Mouse (Mus musculus) forebrain, embryonic 10.5 days (tissue): ENCODE data around the gene Gm17019. TPM values are rescaled to one million over a fixed set of nuclear protein-coding genes. Genes with fewer than 3 reads are reported as not detected.
"Not testable (repeated sequence)": the region's sequence is repeated elsewhere in the genome, so short reads cannot be mapped to it uniquely, and the experiment has no call there.

Experiments
- DNase-seq: peaks from one replicate; pipeline ENCODE4 v3.0.0-alpha.2; 2017; ENCODE audit warnings: low spot score; ENCODE audit errors: extremely low spot score
- H3K27ac ChIP-seq: fragments of 300-500 bp; sonication (generic); 2 replicates; pipeline ENCODE4 v1.5.1; 2016; ENCODE audit warnings: mild to moderate bottlenecking
- H3K27me3 ChIP-seq: fragments of 300-500 bp; sonication (generic); 2 replicates; pipeline ENCODE4 v1.6.1; 2016; ENCODE audit warnings: mild to moderate bottlenecking; ENCODE audit not compliant: poor library complexity, severe bottlenecking
- H3K36me3 ChIP-seq: fragments of 300-500 bp; sonication (generic); replicated peaks from 2 replicates; pipeline ENCODE4 v1.6.1; 2016; ENCODE audit warnings: mild to moderate bottlenecking, moderate library complexity
- H3K4me1 ChIP-seq: fragments of 300-500 bp; sonication (generic); 2 replicates; pipeline ENCODE4 v1.6.1; 2016
- H3K4me3 ChIP-seq: fragments of 300-500 bp; sonication (generic); 2 replicates; pipeline ENCODE4 v1.5.1; 2016; ENCODE audit warnings: mild to moderate bottlenecking, moderate library complexity
- H3K9me3 ChIP-seq: fragments of 300-500 bp; sonication (generic); 2 replicates; pipeline ENCODE4 v1.6.1; 2016; ENCODE audit warnings: mild to moderate bottlenecking, moderate library complexity
- WGBS: fragments of 180-500 bp; shearing (Covaris S2); methylation state at CpG from one replicate; pipeline ENCODE4 v1.1.7; 2016; 5-methylcytosine and 5-hydroxymethylcytosine counted together
- polyA plus RNA-seq: library from polyadenylated mRNA; unstranded; fragments of >200 nt; fragmentation: Nextera tagmentation; extraction: Ambion mirVana; gene quantifications from 2 replicates; pipeline ENCODE4 v1.2.1, GENCODE M21; 2016

The Gm17019 gene
- not detected in 2 replicates for polyA plus RNA-seq

DNA sequence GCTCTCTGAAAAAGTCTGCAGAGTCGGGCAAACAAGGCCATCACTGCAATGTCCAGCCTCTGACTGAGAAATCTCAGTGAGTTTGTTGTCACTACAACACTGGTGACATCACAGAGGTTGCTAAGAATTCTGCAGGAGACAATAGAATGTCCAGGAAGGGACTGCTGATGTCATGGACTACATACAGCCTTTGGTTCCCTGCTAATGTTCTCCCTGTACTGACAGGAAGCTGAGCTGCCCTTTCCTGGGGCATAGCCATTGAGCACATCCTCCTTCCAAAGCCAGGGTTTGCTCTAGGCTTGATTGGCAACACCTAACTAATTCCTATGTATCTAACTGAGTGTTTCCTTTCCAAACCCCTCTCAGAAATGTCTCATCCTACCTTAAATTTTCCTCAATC, at the start of gene Gm17019:
Gene Gm17019, minus strand, starts transcription at position 101 of the 400 bp plus-strand sequence.
- not testable (repeated sequence) for H3K27ac ChIP-seq, H3K36me3 ChIP-seq, H3K27me3 ChIP-seq, H3K4me3 ChIP-seq, H3K4me1 ChIP-seq, DNase-seq
- H3K9me3 ChIP-seq = peaks cover 56% of the 10 kb centered on the region
- 48% methylated on average over 1 of the region's 1 CpGs for whole genome bisulfite sequencing

DNA sequence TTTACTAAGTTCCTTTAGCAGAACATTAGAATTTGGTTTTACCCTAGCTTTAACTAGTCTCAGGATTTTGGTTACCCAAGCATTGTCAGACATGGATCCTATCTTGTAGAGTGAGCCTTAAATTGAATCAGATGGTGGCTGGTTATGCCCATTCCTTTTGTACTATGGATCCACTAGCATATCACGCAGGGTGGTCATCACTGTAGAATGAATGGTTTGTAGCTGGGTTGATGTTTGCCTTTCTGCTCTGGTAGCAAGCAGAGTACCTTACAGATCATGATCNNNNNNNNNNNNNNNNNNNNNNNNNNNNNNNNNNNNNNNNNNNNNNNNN, 29.6 kb upstream of the Gm17019 start:
- not testable (repeated sequence) for H3K36me3 ChIP-seq, H3K4me3 ChIP-seq, DNase-seq, H3K4me1 ChIP-seq, H3K27ac ChIP-seq, H3K27me3 ChIP-seq
- H3K9me3 ChIP-seq = peaks cover 30% of the 10 kb centered on the region
- WGBS = 92% methylated on average over 1 of the region's 1 CpGs

DNA sequence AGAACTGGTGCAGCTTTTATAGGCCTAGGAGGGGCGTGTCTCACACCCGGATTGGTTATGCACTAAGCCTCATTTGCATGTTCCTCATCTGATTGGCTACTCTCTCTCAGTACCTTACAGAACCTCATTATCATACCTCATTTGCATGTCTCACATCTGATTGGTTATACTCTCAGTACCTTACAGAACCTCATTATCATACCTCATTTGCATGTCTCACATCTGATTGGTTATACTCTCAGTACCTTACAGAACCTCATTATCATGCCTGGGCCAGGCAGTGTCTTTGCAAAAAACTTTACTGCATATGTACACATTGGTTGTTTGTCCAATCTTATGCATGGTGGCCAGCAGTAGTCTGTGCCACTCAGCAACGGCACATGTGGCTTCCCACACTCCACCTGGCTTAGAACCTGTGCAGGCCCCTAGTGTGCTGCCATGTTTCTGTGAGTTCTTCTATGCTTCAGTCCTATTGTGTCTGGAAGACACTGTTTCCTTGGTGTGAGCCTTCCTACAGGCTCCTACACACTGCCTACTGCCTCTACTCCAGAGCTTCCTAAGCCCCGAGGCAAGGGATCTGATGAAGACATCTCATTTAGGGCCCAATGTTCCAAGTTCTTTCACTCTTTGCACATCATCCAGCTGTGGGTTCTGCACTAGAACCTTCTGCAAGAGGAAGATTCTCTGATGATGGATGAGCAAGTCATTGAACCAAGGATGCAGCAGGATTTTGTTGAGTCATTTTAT, 29.0 kb upstream of the Gm17019 start:
- not testable (repeated sequence) for H3K36me3 ChIP-seq, H3K4me3 ChIP-seq, H3K4me1 ChIP-seq, H3K27ac ChIP-seq, DNase-seq, H3K27me3 ChIP-seq
- peaks cover 33% of the 10 kb centered on the region for H3K9me3 ChIP-seq
- WGBS = 84% methylated on average over 4 of the region's 4 CpGs

DNA sequence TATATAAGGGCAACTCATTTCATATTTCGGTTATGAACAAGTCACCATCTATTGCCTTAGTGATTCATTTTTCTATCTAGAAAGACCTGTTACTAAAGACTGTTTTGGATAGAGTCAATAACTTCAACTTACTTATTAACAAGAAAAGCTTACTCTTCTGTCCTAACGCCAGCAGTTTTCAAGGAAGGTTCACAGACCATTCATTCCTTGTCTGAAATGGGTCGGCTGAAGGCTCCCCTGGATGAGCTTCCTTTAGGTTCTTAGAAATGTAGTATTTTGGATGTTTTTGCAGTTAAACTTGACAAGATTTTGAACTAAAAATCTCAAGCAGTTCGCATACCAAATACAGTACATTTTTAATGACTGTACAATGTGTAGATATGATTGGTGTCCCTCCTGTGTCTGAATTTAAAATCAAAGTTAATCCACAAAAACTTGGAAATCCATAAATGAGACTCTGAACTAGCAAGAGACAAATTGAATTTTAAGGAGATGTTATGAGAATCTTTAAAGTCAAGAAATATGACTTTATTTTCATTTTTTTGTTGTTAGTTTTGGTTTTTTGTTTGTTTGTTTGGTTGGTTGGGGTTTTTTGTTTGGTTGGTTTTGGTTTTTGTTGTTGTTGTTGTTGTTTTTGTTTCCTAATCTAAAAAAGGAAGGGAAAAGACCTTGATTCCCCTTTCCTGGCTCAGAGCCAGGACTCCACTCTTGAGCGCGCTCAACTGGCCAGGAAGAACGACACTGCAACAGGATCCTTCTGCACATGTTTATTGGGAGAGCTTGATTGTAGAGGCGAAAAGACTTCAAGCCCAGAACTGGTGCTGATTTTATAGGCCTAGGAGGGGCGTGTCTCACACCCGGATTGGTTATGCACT, 21.6 kb upstream of the Gm17019 start:
- H3K4me1 ChIP-seq, DNase-seq, H3K36me3 ChIP-seq, H3K4me3 ChIP-seq, H3K27ac ChIP-seq, H3K27me3 ChIP-seq: not testable (repeated sequence)
- 79% methylated on average over 10 of the region's 10 CpGs for WGBS
- peaks cover 45% of the 10 kb centered on the region for H3K9me3 ChIP-seq

DNA sequence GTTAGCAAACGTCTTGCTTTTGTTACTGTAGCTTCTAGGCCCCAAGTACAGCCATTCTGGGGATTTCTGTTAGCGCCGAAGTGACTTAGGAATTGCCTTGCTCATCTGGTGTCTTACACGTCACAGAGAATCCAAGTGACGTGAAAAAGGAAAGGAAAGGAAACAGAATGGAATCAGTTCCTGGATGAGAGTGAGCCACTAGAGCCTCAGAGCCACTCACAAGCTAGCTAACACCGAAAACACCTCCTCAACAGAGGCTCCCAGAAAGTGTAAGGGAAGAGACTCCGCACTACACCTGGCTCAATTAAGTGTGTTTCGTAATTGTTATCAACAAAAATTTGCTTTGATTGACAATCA, 20.8 kb upstream of the Gm17019 start:
- DNase-seq, H3K27me3 ChIP-seq, H3K4me1 ChIP-seq, H3K36me3 ChIP-seq, H3K4me3 ChIP-seq, H3K27ac ChIP-seq: not testable (repeated sequence)
- 81% methylated on average over 8 of the region's 8 CpGs for WGBS
- H3K9me3 ChIP-seq = peaks cover 45% of the 10 kb centered on the region

DNA sequence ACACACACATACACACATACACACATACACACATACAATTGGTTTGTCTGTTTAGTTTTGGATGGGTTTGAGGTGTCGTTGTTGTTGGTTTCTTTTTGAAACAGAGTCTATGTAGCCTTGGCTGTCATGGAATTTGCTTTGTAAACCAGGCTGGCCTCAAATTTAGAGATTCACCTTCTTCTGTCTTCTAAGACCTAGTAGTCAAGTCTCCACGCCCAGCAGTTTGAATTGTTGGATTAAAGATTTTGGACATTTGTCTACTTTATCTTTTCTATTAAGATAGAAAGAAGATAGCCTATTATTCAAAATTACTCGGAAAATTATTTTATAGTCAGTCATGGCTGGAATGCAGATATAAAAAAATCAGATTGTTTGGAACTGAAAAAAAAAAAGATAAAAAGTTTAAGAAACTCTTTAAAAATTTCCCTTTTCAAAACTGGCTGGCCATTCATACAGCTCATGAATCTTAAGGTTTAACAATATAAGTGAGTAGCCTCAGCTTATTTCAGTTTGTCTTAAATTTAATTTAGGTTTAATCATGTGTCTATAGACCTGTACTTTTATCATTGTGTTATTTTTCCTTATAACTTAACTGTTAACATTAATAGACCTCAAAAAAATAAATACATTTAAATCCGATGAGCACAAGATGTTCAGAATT, 20.3 kb upstream of the Gm17019 start:
- not testable (repeated sequence) for H3K4me3 ChIP-seq, H3K27me3 ChIP-seq, H3K27ac ChIP-seq, H3K4me1 ChIP-seq, DNase-seq, H3K36me3 ChIP-seq
- 80% methylated on average over 4 of the region's 4 CpGs for WGBS
- H3K9me3 ChIP-seq = peaks cover 42% of the 10 kb centered on the region

DNA sequence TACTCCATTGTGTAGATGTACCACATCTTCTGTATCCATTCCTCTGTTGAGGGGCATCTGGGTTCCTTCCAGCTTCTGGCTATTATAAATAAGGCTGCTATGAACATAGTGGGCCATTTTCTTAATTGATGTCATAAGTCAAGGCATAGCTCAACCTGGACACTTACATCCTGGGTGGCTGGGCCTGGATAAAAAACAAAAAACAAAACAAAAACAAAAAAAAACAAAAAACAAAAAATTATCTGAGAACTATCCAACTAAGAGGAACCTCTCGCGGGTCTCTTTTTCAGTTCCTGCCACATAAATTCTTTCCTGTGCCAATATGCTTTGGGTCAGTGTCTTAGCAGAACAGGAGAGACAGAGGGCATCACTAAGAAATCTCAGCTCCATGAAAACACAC, 18.0 kb upstream of the Gm17019 start:
- not testable (repeated sequence) for H3K27me3 ChIP-seq, H3K27ac ChIP-seq, DNase-seq, H3K36me3 ChIP-seq, H3K4me1 ChIP-seq, H3K4me3 ChIP-seq
- 72% methylated on average over 2 of the region's 2 CpGs for WGBS
- peaks cover 32% of the 10 kb centered on the region for H3K9me3 ChIP-seq

DNA sequence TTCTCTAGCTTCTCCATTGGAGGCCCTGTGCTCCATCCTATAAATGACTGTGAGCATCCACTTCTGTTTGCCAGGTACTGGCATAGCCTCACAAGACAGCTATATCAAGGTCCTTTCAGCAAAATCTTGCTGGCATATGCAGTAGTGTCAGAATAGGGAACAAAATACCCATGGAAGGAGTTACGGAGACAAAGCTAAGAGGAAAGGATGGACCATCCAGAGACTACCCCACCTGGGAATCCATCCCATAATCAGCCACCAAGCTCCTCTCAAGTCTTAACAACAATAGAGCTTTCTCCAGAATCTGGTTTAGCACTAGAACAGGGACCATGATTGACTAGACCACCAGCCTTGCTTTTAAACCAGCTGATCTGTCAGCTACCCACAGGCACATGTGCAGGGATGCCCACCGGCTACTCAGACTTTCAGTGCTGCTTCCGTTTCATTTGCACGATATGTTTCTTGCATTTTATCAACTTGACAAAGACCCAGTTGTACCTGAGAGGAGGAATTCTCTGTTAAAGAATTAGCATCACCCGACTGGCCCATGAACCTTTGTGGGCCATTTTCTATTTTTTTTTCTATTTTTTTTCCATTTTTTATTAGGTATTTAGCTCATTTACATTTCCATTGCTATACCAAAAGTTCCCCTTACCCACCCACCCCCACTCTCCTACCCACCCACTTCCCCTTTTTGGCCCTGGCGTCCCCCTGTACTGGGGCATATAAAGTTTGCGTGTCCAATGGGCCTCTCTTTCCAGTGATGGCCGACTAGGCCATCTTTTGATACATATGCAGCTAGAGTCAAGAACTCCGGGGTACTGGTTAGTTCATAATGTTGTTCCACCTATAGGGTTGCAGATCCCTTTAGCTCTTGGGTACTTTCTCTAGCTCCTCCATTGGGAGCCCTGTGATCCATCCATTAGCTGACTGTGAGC, 12.3 kb upstream of the Gm17019 start:
- H3K9me3 ChIP-seq = peaks cover 13% of the 10 kb centered on the region
- not testable (repeated sequence) for H3K4me1 ChIP-seq, H3K36me3 ChIP-seq, DNase-seq, H3K27me3 ChIP-seq, H3K27ac ChIP-seq, H3K4me3 ChIP-seq
- 91% methylated on average over 9 of the region's 9 CpGs for WGBS

DNA sequence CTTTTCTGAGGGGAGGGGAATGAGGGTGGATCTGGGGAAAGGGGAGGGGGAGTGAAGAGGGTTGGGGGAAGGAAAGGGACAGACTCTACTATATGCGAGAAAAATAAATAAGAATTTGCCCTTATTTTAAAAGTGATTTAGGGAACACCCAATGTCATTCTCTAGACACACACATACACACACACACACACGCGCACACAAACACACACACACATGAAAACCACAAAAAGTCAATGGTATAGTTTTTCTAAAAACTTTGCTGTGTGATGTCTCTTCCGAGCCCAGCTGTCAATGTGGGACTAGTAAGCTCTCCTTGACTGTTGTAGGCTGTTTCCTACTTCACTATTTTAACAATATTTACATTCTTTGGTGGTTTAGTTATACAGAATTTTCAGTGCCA, 8.0 kb upstream of the Gm17019 start:
- not testable (repeated sequence) for H3K27me3 ChIP-seq, H3K4me3 ChIP-seq, H3K36me3 ChIP-seq, H3K4me1 ChIP-seq, H3K27ac ChIP-seq, DNase-seq
- H3K9me3 ChIP-seq = peaks cover 38% of the 10 kb centered on the region
- 69% methylated on average over 4 of the region's 4 CpGs for WGBS

DNA sequence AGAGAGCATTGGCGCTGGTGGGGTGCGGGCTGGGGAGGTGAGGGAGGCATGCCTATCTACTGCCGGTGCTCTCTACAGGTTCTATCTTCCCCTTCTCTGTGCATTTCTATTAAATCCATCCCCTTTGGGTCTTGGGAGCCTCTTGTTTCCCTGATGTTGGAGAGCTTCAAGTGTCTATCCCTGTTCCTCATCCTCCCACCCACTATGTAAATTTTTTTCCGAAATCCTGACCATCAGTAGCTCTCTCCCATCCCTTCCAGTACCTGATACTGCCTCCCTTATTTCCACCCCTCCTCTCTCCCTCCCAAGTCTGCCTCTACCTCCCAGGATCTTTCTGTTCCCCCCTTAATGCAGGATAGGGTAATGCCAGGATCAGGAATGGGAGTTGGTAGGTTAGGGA, 7.2 kb upstream of the Gm17019 start:
- not testable (repeated sequence) for H3K4me1 ChIP-seq, H3K27ac ChIP-seq, H3K27me3 ChIP-seq, H3K4me3 ChIP-seq, H3K36me3 ChIP-seq
- H3K9me3 ChIP-seq = peaks cover 34% of the 10 kb centered on the region
- 82% methylated on average over 4 of the region's 4 CpGs for WGBS
- peak; percentile 15 for DNase-seq

DNA sequence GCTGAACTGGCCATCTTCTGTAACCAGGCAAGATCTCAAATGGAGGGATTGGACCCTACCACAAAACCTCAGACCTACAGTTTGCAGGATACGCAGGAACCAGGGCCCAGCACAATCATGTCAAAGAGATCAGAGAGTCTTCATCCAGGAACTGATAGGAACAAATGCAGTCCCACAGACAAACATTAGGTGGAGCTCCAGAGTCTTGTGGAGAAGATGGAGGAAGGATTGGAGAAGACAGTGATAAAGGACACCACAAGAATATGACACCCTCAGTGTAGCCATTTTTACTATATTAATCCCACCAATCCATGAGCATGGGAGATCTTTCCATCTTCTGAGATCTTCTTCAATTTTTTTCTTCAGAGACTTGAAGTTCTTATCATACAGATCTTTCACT, 8.5 kb downstream of the Gm17019 start:
- H3K36me3 ChIP-seq, H3K27ac ChIP-seq, DNase-seq, H3K4me3 ChIP-seq, H3K4me1 ChIP-seq, H3K27me3 ChIP-seq: not testable (repeated sequence)
- WGBS = 76% methylated on average over 1 of the region's 1 CpGs
- H3K9me3 ChIP-seq = peaks cover 70% of the 10 kb centered on the region

DNA sequence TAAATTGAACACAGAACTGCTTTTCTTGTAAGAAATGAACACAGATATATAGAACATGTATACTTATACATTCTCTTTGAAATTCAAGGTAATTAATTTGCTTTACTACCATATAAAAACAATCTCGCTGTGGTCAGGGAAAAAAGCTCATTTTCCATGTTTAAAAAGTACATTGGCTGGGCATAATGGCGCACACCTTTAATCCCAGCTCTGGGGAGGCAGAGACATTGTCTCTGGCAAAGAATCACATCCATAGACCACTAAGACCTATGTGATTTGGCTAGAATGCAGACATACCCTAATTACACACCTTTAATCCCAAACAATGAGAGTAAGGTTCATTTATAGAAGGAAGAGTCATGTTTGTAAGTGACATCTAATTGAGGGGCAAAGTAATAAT, 12.7 kb downstream of the Gm17019 start:
- not testable (repeated sequence) for H3K4me1 ChIP-seq, H3K4me3 ChIP-seq, H3K27me3 ChIP-seq, H3K36me3 ChIP-seq, DNase-seq, H3K27ac ChIP-seq
- H3K9me3 ChIP-seq = peaks cover 57% of the 10 kb centered on the region
- 73% methylated on average over 2 of the region's 2 CpGs for WGBS
